Mouse (Mus musculus) spleen, postnatal 36 days (tissue): ENCODE measurements around the gene Olfr470.
"Not testable (repeated sequence)": the region's sequence is repeated elsewhere in the genome, so short reads cannot be mapped to it uniquely, and the experiment has no call there.

ENCODE experiments used
- DNase-seq, 2 experiments: peaks; one replicate each; pipeline ENCODE4 v3.0.0; 2022; ENCODE audit warnings: low spot score in 2 of 2, mixed read lengths in 1 of 2

Gene Olfr470

GRCm38 (mm10) chr7:107847390-107847789 lies at the start of gene Olfr470:
Gene Olfr470 (minus strand): TSS chr7:107847490.
- not testable (repeated sequence) for DNase-seq

DNA sequence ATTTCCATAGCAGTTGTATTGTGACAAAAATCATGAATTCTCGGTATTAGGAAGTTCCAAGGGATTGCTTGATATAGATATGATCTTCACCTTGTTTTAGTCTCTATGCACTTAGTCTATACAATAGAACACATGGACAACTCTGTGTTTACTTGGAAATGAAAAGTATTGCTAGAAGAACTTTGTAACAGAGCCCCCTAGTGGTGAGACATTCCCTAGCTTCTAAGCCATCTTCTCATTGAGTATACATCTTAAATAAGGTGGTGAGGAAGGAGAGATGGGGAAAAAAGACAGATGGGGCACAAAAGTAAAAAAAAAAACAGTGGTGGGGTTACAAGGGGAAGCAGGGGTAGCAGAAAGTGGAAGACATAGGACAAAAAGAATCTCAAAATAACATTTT lies 5.6 kb downstream of the Olfr470 start:
- no peak for DNase-seq

DNA sequence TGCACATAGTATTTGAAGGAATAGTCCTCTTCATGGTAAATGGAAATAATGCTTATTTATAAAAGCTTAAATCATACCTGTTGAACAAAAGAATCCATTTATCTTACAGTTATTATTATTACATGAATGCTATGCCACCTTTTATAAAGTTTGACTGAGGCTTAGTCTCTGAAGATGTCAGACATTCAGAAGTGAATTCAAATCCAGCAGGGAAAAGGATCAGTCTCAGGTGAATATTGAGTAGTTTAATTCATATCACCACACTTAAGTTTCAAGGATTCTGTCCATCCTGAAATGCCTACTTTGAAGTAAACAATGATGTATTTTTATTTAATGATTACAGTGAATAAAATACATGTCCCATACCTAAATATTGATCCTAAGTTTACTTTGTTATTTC lies 21.8 kb downstream of the Olfr470 start, which contains the start of gene Olfr469:
Gene Olfr469, minus strand, starts transcription at position 101 of the 400 bp plus-strand sequence.
- not testable (repeated sequence) for DNase-seq

GRCm38 (mm10) chr7:107823867-107824266 lies 23.4 kb downstream of the Olfr470 start:
- DNase-seq: not testable (repeated sequence)

DNA sequence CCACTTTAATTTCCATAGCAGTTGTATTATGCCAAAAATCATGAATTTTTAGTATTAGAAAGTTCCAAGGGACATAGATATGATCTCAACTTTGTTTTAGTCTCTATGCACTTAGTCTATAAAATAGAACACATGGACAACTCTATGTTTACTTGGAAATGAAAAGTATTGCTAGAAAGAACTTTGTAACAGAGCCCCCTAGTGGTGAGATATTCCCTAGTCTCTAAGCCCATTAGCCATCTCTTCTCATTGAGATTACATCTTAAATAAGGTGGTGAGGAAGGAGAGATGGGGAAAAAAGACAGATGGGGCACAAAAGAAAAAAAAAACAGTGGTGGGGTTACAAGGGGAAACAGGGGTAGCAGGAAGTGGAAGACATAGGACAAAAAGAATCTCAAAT lies 27.8 kb downstream of the Olfr470 start:
- no peak for DNase-seq

DNA sequence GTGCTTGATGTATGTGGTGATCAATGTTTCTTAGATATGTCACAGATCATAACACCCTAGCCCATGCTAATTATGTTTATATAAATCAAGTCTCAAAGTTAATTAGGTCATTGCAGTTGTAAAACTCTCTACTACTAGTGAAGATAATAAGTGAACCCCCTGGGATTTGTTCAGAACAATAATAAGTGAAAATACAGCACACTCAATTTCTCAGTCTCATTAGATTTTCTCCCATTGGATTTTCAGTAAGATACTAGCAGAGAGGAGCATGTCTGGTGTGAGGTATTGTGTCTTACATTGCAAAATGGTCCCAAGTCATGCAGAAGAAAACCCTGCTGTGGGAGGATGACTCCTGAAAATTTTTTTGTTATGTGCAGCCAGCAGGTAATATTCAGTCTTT lies 35.3 kb downstream of the Olfr470 start, which contains the start of gene Olfr467:
Gene Olfr467, plus strand, starts transcription at position 301 of the 400 bp plus-strand sequence.
- DNase-seq: no peak

DNA sequence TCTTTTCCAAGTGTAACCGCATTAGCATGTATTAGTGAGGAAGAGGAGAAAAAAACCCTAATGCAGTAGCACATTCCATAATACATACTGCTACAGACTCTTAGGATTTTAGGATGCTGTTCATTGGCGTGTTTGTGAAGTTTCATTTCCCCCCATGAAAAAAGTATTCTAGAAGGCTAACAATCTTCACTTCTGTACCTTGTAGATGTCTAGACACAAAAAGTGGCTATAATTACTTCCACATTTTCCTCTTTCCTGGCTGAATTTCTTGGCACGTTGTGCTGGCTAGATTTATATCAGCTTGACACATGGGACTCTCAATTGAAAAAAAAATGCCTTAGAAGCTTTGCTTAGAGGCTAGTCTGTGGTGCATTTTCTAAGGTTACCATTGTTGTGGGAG lies 45.2 kb downstream of the Olfr470 start:
- no peak for DNase-seq

DNA sequence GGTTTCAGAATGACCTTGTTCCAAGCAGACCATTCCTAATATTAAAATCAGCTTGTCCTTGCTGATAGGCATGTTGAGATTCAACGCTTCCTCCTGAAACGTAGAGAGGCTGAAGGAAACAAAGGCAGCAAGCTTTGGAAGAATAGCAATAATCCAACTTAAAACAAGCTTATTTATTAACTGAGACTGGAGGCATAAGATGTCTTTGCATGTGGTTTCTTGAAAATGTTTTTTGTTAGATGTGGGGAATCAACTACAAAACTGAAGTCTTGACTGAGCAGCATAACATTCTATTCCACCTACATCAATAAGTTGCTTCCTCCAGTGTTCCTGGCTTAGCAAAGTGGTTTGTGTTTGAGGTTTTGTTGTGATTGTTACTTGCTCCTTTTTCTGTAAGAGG lies 46.2 kb downstream of the Olfr470 start, which contains the start of gene Ovch2:
Gene Ovch2, minus strand, starts transcription at position 101 of the 400 bp plus-strand sequence.
- no peak for DNase-seq

DNA sequence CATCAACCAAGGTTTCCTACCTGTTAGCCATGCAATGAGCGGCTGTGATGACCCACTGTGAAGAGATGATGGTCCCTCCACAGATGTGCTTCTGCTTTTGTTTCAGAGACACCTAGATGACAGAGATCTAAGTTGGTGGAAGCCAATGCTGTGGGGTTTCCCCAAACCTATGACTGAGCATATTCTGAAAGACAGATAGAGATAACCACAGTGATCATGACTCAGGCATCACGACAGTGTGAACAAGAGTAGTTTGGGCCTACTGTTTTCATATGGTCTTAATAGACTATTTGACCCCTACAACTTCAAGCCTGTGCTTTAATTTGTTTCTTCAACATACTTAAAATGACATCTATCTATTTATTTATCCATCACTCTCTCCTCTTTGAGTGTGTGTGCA lies 50.8 kb downstream of the Olfr470 start:
- DNase-seq: no peak
